Mouse (Mus musculus) leukemia stem cell, adult 10-12 weeks (primary cell): Measurements from ENCODE around the gene Prdm16. TPM values are rescaled to one million over a fixed set of nuclear protein-coding genes. Genes with fewer than 3 reads are reported as not detected.

Experiments
- polyA plus RNA-seq: library from polyadenylated mRNA; stranded (reverse); fragments of >175 nt; gene quantifications from 2 replicates; pipeline ENCODE4 v1.2.3, GENCODE M21; 2012; ENCODE audit warnings: low replicate concordance

Prdm16 gene
- 0.25 and 1.6 TPM in 2 replicates for polyA plus RNA-seq

GRCm38 (mm10) chr4:154636721-154637311, at the start of gene Prdm16:
Gene Prdm16 (minus strand): TSS chr4:154636873.

GRCm38 (mm10) chr4:154667767-154668166, 31.1 kb upstream of the Prdm16 start, which contains the start of gene Actrt2:
Gene Actrt2 (minus strand): TSS chr4:154667867.

GRCm38 (mm10) chr4:154335761-154336160, 300.9 kb downstream of the Prdm16 start, which contains the start of gene B230104I21Rik:
Gene B230104I21Rik (plus strand): TSS chr4:154336127.

GRCm38 (mm10) chr4:154301466-154301881, 335.2 kb downstream of the Prdm16 start, which contains the start of gene Arhgef16:
Gene Arhgef16 (minus strand): TSS chr4:154301676.

Other genes starting within 250 kb of the Prdm16 start
- gene Actrt2, start 31.0 kb upstream of the Prdm16 start, polyA plus RNA-seq, result not detected in 2 replicates
- gene Ttc34, start 200.6 kb upstream of the Prdm16 start, polyA plus RNA-seq, result not detected in 2 replicates
- gene Mmel1, start 232.7 kb upstream of the Prdm16 start, polyA plus RNA-seq, result 0.24 TPM in 1 of 2 replicates, not detected in the other